Mouse (Mus musculus): ENCODE data around the gene Aimp1. TPM values are rescaled to one million over a fixed set of nuclear protein-coding genes. Genes with fewer than 3 reads are reported as not detected.

Gene Aimp1
- polyA plus RNA-seq (2012) = 8.8 TPM in 2 replicates

DNA sequence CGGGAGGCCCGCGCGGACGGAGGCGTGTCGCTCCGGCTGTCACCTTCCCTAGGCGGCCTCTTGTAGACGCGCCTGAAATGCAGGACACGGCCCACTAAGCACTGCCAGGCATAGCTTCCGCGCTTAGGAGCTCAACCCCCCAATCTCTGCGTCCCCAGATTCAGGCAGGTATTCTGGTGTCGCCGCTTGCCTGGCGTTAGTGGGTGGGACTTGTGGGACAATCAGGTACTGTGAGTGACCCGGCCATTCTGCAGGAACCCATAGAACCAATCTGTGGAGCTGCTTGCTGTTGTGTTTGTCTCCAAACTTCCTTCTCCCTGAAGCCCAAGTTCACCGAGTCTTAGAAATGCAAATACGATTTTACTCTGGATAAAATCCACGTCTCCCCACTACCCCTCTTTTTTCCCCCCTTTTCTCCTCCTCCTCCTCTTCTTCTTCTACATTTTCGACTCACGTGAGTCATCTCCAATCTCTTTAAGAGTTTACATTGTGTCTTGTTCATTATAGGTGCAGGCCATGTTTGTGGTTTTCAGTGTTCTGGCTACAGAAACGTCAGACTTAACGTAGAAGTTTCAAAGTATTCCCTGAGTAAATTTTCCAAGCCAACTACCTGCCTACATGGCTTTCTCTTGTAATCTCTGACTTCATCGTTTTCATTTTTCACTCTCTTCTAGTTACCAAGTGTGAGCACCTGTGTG lies at the start of gene Aimp1:
TSS of gene Aimp1 (minus strand) at position 140 of the 698 bp plus-strand sequence.
- no peak for TF ChIP-seq GATA1 (IDR thresholded peaks at IDR 0.05; ENCODE audit: low read length)

DNA sequence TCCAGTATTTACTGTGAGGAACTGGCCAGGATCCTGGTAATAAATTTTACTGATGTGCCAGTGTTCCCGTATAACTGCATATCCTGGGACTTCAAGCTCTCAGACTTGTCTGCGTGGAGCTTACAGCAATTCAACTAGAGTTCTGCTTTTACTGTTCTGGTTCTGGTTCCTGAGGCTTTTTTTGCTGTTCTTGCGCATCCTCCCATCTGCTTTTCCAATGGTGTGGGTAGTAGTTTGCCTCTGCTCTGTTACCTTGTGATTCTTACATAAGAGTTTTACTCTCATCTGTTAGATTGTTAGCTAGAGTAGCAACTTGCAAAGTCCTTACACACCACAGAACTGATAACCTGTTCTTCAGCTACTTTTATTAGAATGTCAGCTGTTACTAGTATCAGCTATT lies 40.2 kb upstream of the Aimp1 start:
- no peak for TF ChIP-seq GATA1 (IDR thresholded peaks at IDR 0.05; ENCODE audit: low read length)

DNA sequence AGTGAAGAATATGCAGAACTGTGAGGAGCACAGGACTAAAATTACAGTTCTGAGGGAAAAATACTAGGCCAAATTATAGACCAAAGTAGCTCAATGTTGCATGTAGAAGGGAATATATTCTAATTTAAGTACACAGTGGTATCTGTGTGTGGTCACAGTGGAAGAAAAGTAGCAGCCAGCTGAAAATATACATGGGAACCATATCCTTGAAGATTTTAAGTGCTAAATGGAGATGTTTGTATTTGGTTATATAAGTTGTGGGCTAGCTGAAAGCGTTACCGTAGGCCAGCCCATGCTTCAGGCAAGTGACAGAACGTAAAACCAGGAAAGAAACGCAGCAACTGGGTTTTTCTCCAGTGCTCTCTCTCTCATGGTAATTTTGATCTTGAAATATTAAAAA lies 33.1 kb upstream of the Aimp1 start:
- TF ChIP-seq GATA1 (IDR thresholded peaks at IDR 0.05; ENCODE audit: low read length) = no peak

DNA sequence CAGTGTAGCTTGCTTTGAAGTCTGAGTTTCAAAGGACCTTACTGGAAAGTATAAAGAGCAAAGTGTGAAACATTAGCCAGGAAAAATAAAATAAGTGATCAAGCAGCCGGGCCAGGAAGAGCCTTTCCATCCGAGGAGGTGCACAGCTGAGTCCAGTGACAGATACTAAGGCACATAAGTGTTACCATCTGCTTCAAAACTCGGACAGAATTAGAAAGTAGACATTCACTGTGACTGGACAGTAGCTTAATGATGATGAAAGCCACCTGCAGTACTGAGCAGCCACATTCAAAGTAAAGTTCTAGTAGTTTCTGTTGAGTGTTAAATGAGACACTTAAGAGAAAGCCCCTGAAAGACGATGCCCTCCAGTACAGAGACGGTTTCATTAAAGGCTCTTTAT lies 29.7 kb upstream of the Aimp1 start:
- TF ChIP-seq GATA1 (IDR thresholded peaks at IDR 0.05; ENCODE audit: low read length) = no peak

DNA sequence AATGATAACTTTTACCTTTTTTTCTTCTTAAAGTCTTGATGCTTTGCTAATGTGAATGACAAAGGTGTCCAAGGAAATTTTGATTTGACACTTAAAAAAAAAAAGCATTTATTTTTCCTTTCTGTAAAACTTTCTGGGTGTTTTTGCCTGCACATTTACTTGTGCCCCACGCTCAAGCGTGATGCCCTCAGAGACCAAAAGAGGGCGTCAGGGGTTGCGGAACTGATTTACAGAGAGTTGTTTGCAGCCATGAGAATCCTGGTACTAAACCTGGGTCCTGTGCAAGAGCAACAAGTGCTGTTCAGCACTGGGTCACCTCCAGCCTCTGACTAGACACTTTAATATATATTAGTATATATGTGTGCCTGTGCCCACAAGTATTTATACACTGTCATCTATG lies 22.8 kb upstream of the Aimp1 start:
- no peak for TF ChIP-seq GATA1 (IDR thresholded peaks at IDR 0.05; ENCODE audit: low read length)

DNA sequence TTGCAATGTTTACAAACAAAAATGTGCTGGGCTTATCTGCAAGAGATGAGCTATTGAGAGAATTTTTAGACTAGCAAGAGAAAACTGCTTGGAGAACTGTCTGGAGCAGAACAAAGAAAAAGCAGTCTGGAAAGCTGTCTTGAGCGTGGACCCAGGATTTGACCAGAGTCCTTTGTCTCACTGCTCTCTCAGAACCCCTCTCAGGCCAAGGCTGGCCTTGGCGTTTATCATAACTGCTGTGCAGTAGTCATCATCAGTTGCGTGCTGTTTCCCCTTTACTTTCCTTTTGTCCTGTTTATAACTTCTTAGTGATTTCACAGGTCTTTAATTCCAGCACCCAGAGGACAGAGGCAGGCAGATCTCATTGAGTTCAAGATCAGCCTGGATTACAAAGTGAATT lies 20.0 kb upstream of the Aimp1 start:
- TF ChIP-seq GATA1 (IDR thresholded peaks at IDR 0.05; ENCODE audit: low read length) = no peak

DNA sequence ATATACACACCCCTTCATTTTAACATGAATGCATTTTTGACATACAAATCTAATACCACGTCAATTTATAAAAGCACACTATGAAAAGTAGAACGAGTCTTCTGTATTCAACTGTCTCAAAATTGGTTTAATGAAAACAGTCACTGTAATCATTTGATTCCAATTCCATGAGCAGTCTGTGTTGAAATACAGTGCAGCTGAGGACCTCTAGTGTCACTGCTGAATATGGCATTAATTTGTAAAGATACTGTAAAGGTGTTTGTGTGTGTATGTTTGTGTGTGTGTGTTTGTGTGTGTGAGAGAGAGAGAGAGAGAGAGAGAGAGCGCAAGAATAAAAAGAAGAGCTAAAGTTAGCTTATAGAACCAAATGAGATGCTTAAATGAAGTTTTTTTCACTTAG lies 17.2 kb upstream of the Aimp1 start:
- TF ChIP-seq GATA1 (IDR thresholded peaks at IDR 0.05; ENCODE audit: low read length) = no peak

DNA sequence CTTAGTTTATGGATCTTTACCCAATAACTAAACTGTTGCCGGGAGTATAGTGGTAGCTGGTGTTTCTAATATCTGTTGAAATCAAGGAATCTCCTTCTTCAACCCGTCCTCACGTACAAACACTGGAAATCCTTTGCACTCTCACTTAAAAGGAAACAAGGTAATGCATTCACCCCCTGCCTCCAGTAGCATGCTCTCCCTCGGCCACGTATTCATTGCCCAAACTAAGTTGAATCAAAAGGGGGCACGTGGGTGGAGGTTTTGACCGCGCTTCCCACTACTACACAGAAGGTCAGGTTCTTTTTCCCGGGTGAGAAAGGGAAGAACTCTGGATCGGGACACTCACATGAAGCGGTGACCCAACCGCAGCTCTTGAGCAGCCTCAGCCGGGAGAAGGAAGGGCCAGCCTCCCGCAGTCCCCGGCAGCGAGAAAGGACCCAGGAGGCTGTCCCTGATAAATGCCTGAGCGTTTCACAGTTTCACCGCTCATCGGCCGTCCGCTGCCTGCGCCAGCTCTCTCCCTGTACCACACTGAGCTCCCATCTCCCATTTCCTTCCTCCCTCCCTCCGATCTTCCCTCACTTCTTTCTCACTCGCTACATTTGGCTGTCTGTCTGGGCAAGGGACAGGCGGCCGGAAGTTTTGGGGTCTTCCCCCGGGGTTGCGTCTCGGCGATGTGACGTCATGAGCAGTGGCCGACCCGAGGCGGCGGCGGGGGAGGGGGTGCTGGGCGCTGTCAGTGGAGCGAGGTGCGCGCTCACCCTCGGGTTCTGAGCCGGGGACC lies 531 bp downstream of the Aimp1 start, which contains the start of gene Tbck:
TSS of gene Tbck (plus strand) at position 698 of the 784 bp plus-strand sequence.
- no peak for TF ChIP-seq GATA1 (IDR thresholded peaks at IDR 0.05; ENCODE audit: low read length)

DNA sequence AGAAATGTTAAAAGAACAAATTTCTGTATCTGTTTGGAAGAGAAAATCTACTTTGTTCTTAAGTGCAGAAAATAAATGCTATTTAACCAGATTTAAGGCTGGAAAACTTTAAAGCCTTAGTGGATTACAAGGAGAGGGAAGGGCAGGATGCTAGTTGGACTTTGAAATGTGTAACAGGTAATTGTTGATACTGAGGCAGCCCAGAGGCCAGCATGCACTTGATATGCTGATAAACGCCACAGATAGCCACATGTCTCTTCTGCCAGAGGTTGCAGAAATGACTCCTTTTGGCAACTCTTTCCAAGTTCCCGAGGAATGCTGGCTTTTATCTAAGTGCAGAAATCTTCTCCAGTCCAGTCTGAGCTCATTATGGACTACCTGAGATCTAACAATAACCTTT lies 6.7 kb downstream of the Aimp1 start:
- TF ChIP-seq GATA1 (IDR thresholded peaks at IDR 0.05; ENCODE audit: low read length) = no peak

DNA sequence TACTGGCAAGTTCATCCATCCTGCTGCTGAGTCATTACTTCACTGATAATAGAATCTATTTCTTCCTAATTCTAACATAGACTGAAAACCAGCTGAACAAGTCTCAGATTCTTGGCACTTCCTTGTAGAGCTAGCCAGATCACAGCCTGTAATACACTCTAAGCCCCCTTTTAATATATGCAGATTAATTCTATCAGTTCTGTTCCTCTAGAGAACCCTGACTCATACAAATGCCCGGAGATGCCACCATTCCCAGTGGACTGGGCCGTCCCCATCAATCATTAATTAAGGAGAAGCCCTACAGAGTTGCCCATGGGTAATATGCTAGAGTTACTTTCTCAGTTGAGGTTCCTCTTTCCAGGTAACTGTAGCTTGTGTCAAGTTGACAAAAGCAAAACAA lies 28.2 kb downstream of the Aimp1 start:
- no peak for TF ChIP-seq GATA1 (IDR thresholded peaks at IDR 0.05; ENCODE audit: low read length)

DNA sequence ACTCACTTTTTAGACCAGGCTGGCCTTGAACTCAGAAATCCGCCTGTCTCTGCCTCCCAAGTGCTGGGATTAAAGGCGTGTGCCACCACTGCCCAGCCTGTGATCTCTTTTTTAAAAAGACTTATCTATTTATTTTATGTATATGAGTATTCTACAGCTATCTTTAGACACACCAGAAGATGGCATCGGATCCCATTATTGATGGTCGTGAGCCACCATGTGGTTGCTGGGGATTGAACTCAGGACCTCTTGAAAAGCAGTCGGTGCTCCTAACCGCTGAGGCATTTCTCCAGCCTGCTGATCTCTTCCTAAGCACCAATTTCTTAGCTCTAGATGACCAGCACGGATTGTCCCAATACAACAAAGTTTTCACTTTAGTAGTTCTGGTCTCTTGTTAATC lies 30.2 kb downstream of the Aimp1 start:
- TF ChIP-seq GATA1 (IDR thresholded peaks at IDR 0.05; ENCODE audit: low read length) = no peak

DNA sequence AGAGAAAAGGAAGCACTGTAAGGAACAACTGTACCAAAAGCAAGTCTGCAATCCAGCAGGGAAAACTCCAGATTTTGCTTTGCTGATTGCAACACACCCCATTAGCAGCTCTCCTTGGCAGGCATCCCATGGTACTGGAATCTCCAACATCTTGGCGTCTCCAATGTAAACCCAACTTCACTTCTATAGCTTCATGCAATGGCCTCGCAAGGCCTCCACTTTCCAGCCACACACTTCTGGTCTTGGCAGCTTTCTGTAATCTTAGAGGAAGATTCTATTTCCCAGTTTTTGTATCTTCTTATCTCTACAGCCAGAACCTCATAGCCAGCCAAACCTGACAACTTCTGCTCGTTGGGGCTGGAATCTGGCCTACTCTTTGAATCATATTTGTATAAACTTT lies 32.4 kb downstream of the Aimp1 start:
- TF ChIP-seq GATA1 (IDR thresholded peaks at IDR 0.05; ENCODE audit: low read length) = no peak

DNA sequence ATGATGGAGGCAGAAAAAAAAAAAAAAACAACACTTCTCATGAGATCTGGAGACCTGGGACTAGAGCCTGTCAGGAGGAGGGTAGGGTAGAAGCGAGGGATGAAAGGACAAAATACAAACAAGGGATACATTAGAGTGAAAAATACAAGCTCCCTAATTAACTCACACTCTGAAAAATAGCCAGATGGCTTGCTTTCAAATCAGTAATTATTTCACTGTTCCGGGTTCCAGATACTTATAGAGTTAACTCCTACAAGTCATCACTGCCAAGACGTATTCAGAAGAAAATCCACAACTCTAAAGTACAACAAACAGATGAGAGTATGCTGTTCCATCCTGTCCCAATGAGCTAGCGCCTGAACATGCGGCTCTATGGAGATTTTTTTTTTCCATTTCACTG lies 34.0 kb downstream of the Aimp1 start:
- no peak for TF ChIP-seq GATA1 (IDR thresholded peaks at IDR 0.05; ENCODE audit: low read length)

DNA sequence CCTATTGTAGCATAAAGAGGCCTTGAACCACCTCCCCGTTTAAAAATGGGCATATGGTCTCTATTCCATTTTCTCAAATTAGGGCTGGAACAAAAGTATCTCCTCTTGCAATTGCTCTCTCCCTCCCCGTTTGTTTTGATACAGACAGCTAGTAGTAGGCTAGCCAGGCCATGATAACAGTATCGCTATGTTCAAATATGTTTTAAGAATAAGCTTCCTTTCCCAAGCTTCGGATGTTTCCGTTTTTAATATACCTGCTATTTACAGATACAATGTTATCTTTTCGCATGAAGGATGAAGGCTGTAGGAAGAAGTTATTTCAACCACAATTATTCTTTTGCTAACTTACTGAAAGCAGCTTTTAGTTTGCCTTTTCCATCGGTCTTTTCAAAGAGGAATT lies 34.8 kb downstream of the Aimp1 start:
- no peak for TF ChIP-seq GATA1 (IDR thresholded peaks at IDR 0.05; ENCODE audit: low read length)

DNA sequence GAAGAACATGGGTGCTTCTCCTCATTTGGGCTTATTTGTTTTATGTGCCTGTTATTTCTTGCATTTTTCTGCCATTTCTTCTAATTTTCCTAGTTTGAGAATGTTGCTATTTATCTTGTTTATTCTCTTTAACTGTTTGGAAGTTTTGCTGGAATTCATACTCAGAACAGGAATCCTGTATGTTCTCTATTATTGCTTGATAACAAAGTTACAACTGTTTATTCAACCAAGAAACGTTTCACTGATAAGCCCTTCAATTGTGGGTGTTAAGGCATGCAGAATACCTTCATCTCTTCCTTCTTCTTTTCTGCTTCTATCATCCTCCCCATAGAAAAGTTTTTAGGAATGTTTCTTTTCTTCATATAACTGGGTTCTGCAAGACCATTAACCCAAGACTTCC lies 37.4 kb downstream of the Aimp1 start:
- TF ChIP-seq GATA1 (IDR thresholded peaks at IDR 0.05; ENCODE audit: low read length) = no peak

DNA sequence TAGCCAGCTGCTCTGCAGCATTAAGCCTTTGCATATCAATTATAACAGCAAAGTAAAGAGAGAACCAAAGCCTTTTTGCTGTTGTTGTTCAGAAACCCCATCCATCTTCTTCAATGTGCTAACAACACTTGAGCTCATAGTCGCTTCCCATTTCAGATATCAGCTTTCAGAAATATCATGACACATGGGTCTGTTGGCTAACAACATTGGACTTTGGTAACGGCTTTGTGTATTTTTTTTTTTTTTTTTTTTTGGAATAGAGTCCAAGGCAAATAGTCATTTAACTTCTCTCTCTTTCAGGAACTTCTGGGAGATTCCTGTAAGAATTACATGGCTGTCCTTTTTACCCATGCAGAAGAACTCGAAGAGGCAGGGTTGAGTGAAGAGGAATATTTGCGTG lies 40.1 kb downstream of the Aimp1 start:
- TF ChIP-seq GATA1 (IDR thresholded peaks at IDR 0.05; ENCODE audit: low read length) = no peak

DNA sequence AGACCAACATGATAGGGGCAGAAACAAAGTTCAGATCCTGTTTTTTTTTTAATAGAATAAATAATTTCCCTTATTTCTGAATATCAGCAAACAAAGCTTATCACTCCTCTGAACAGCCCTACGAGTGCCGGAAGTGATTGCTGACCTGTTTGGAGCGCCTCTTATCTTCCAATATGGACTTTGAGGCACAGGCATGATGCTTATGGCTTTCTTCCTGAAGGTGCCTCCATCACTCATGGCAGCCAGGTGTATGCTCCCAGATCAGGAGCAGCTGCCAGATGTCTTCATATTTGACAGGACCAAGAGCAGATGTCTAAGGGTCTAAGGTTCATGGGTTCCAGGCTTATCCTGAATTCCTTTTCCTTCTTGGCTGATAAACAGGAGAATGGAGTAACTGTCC lies 47.1 kb downstream of the Aimp1 start:
- no peak for TF ChIP-seq GATA1 (IDR thresholded peaks at IDR 0.05; ENCODE audit: low read length)
